Mouse (Mus musculus): ENCODE results near the gene Fkbp1a. TPM values are rescaled to one million over a fixed set of nuclear protein-coding genes. Genes with fewer than 3 reads are reported as not detected.

Fkbp1a gene
- polyA plus RNA-seq, 1 experiment from 2014 or later: 751 TPM

DNA sequence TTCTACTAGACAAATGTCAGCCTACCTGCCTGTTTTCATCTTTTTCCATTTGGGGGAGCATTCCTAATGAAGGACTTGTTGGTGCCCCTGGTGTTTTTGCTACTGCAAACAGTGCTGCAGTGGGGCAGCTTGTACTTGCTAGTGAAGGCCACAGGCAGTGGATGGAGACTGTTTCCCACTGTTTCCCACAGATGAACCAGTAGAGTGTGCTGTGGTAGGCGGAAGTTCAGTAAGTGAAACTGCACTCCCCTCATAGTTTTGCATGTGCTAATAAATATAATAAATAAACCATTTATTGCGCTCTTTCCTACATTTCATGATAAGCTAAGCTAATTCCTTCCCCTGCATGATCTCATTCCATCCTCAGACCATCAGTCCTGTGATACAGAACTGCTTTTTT, 23.3 kb upstream of the Fkbp1a start:
- H3K4me2 ChIP-seq (ENCODE audit: low read length): no peak overlapping the region
- no peak overlapping the region for H3K4me3 ChIP-seq (ENCODE audit: control insufficient read depth in 1 of 2, insufficient read depth in 1 of 2, low read depth in 1 of 2, low read length in 2 of 2)
- ATAC-seq (ENCODE audit: insufficient number of reproducible peaks, insufficient read depth, low FRiP score, low read depth): no peak
- no peak overlapping the region for H3K9ac ChIP-seq (ENCODE audit: low read length)
- WGBS: 86% methylated on average over 2 of the region's 2 CpGs
- H3K9me3 ChIP-seq (ENCODE audit: control insufficient read depth, low read length): no peaks in the 10 kb centered on the region
- H3K36me3 ChIP-seq (ENCODE audit: control insufficient read depth, insufficient read depth, low read length): peaks cover 45% of the 10 kb centered on the region
- no peaks in the 10 kb centered on the region for H3K4me1 ChIP-seq (ENCODE audit: control insufficient read depth in 2 of 2, insufficient read depth in 2 of 2, low read length in 2 of 2)
- no peak overlapping the region for H3K27ac ChIP-seq (replicated peaks in 1 of 2; ENCODE audit: control insufficient read depth in 1 of 2, insufficient read depth in 1 of 2, low read depth in 2 of 2, low read length in 2 of 2)
- H3K27me3 ChIP-seq (ENCODE audit: control insufficient read depth, insufficient read depth, low read length): no peaks in the 10 kb centered on the region

DNA sequence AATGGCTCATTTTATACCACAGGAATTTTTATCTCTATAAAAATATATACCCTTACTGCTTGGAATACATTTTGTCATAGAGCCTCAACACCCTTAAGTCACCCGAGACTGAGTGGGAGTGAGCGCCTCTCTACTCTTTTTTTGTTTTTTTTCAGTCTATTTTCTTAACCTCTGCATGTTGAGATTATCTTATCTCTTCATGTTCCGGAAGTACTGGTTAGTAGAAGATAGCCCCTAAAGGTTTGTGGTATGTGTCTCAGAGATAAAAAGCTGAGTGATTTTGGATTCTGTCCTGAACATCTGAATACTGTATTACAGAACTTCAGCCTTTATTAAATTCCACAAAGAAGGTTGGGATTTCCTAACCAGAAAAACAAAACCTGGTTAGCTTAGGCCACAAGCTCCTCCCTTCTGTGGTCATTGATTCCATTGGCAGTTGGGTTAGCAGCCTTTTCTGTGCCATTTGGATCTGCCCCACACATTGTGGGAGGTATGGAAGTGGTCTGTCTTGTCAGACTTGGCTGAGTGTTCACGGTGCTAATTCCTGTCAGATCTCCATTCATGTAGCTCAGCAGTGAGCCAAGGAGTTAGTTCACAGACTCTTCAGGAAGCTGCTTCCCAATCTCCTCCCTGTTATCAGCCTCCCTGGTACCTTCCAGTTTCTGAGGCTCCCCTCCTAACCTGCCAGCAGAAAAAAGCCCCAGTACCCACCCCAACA, 17.8 kb upstream of the Fkbp1a start:
- peak; percentile 54; the same call in 1 of the 2 replicates for ATAC-seq (ENCODE audit: insufficient number of reproducible peaks, insufficient read depth, low FRiP score, low read depth)
- no peaks in the 10 kb centered on the region for H3K9me3 ChIP-seq (ENCODE audit: control insufficient read depth, low read length)
- 15% methylated on average over 4 of the region's 4 CpGs for WGBS
- no peak overlapping the region for H3K4me3 ChIP-seq (ENCODE audit: control insufficient read depth in 1 of 2, insufficient read depth in 1 of 2, low read depth in 1 of 2, low read length in 2 of 2)
- H3K4me1 ChIP-seq (ENCODE audit: control insufficient read depth in 2 of 2, insufficient read depth in 2 of 2, low read length in 2 of 2): peaks cover 0 to 7% of the 10 kb centered on the region in 2 experiments; a peak in 3 of 4 replicates
- H3K27me3 ChIP-seq (ENCODE audit: control insufficient read depth, insufficient read depth, low read length): no peaks in the 10 kb centered on the region
- peaks cover 13% of the 10 kb centered on the region for H3K36me3 ChIP-seq (ENCODE audit: control insufficient read depth, insufficient read depth, low read length)
- H3K4me2 ChIP-seq (ENCODE audit: low read length): no peak overlapping the region
- H3K9ac ChIP-seq (ENCODE audit: low read length): no peak overlapping the region
- H3K27ac ChIP-seq (replicated peaks in 1 of 2; ENCODE audit: control insufficient read depth in 1 of 2, insufficient read depth in 1 of 2, low read depth in 2 of 2, low read length in 2 of 2): no peak overlapping the region

DNA sequence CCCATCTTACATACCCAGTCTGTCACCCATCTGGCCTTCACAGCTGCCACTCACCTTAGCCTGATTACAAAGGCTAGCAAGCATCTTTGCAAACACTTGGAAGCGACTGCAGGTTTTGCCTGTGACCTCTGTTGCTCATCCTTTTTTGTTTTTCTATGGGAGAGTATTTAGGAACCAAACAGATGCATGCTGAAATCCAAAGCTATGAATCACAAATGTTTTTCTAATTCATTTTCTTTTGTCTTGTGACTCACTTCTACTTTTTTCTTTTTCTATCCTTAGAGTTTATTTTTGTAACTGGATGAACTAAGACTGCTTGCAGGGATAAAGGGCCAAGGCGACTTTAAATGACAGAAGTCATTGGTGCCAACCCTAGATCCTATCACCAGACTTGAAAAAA, 16.8 kb upstream of the Fkbp1a start:
- no peak for ATAC-seq (ENCODE audit: insufficient number of reproducible peaks, insufficient read depth, low FRiP score, low read depth)
- H3K4me3 ChIP-seq (ENCODE audit: control insufficient read depth in 1 of 2, insufficient read depth in 1 of 2, low read depth in 1 of 2, low read length in 2 of 2): no peak overlapping the region
- H3K27ac ChIP-seq (replicated peaks in 1 of 2; ENCODE audit: control insufficient read depth in 1 of 2, insufficient read depth in 1 of 2, low read depth in 2 of 2, low read length in 2 of 2): no peak overlapping the region
- no peak overlapping the region for H3K4me2 ChIP-seq (ENCODE audit: low read length)
- H3K9ac ChIP-seq (ENCODE audit: low read length): no peak overlapping the region
- H3K4me1 ChIP-seq (ENCODE audit: control insufficient read depth in 2 of 2, insufficient read depth in 2 of 2, low read length in 2 of 2): peaks cover 3 to 10% of the 10 kb centered on the region in 2 experiments
- no peaks in the 10 kb centered on the region for H3K9me3 ChIP-seq (ENCODE audit: control insufficient read depth, low read length)
- WGBS: 65% methylated on average over 2 of the region's 2 CpGs
- H3K27me3 ChIP-seq (ENCODE audit: control insufficient read depth, insufficient read depth, low read length): no peaks in the 10 kb centered on the region
- H3K36me3 ChIP-seq (ENCODE audit: control insufficient read depth, insufficient read depth, low read length): peaks cover 9% of the 10 kb centered on the region

DNA sequence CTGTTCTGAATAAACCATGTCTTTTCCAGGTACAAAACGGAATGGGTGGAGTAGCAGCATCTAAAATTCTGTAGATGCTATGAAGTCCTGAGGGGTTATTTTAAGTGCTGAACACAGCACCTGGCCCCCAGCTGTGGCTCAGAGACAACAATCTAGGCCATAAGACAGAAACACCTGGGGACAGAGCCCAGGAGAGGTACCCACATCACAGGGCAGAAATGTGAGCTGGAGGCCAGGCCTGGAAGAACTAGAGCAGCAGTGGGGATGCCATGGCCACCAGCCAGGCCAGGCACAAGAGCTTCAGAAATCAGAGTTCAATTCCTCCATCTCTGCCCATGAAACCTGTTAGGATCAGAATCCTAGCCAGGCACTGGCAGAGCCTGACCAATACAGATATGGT, 14.2 kb upstream of the Fkbp1a start:
- Histone ChIP-seq H3K27ac (replicated peaks in 1 of 2; ENCODE audit: control insufficient read depth in 1 of 2, insufficient read depth in 1 of 2, low read depth in 2 of 2, low read length in 2 of 2) (no peak overlapping the region), H3K4me1 (ENCODE audit: control insufficient read depth in 2 of 2, insufficient read depth in 2 of 2, low read length in 2 of 2) (peaks cover 9 to 14% of the 10 kb centered on the region in 2 experiments), H3K4me3 (ENCODE audit: control insufficient read depth in 1 of 2, insufficient read depth in 1 of 2, low read depth in 1 of 2, low read length in 2 of 2) (no peak overlapping the region), H3K9me3 (ENCODE audit: control insufficient read depth, low read length) (no peaks in the 10 kb centered on the region), H3K4me2 (ENCODE audit: low read length) (no peak overlapping the region), H3K27me3 (ENCODE audit: control insufficient read depth, insufficient read depth, low read length) (no peaks in the 10 kb centered on the region), H3K9ac (ENCODE audit: low read length) (no peak overlapping the region), H3K36me3 (ENCODE audit: control insufficient read depth, insufficient read depth, low read length) (no peaks in the 10 kb centered on the region)
- ATAC-seq (ENCODE audit: insufficient number of reproducible peaks, insufficient read depth, low FRiP score, low read depth): no peak
- 89% methylated on average over 1 of the region's 1 CpGs for WGBS

DNA sequence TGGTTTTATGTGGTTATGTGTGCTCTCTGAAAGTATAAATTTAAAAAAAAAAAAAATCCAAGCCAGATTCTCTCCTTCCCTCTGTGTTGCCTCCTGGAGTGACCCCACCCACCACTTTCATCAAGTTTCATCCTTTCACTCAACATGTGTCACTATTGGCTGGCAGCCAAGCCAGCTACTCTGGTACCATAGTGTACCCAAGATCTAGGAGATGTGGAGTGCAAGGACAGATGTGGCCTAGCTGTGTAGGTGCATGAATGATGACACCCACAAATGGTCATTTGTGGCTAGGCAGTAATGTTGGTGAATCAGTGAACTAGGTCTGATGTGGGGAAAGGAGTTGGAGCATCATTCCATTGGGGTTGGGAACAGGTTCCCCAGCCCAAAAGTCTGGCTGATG, 13.1 kb upstream of the Fkbp1a start:
- Histone ChIP-seq H3K4me1 (ENCODE audit: control insufficient read depth in 2 of 2, insufficient read depth in 2 of 2, low read length in 2 of 2) (peaks cover 9 to 14% of the 10 kb centered on the region in 2 experiments), H3K4me3 (ENCODE audit: control insufficient read depth in 1 of 2, insufficient read depth in 1 of 2, low read depth in 1 of 2, low read length in 2 of 2) (no peak overlapping the region)

DNA sequence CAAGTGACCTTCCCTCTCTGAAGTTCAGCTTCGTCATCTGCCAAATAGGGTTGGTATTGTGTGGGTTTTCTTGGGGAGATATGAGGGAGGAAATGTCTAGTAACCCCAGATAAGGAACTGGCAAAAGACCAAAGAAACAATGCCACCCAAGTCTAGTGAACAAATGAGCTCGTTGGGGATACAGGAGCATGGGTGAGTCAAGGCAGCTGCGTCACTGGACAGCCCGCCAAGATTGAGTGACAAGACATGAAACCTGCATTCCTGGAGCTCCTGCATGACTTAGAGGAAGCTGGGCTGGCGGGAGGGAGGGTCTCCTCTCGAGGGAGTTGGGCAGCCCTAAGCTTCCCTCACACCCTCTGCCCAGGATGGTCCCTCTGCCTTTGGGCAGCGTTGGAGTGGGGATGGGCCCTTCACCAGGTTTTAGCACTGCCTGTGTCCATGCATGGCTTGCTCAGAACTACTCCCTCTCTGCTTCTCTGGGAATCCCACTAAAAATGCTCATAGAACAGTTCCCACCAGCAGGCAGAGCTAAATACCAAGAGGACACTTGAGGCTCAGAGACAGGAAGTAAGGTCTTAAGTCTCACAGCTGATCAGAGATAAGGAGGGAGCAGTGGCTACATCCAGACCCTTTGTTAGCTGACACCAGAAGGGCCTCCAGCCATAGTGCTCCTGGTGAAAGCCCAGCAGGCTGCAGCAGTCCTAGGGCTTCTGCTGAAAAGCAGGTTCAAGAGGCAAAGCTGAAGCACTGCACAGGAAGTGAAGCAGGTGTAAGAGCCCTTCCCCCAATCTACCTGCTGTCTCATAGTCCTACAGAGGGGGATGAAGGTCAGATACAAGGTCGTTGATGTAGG, 11.7 kb upstream of the Fkbp1a start:
- ATAC-seq (ENCODE audit: insufficient number of reproducible peaks, insufficient read depth, low FRiP score, low read depth): no peak
- Histone ChIP-seq H3K36me3 (ENCODE audit: control insufficient read depth, insufficient read depth, low read length) (no peaks in the 10 kb centered on the region), H3K27ac (replicated peaks in 1 of 2; ENCODE audit: control insufficient read depth in 1 of 2, insufficient read depth in 1 of 2, low read depth in 2 of 2, low read length in 2 of 2) (0 out of 4 replicates have a peak overlapping the region, but pooled peaks of 1 of the 2 experiments have one; percentile 24), H3K27me3 (ENCODE audit: control insufficient read depth, insufficient read depth, low read length) (no peaks in the 10 kb centered on the region), H3K9me3 (ENCODE audit: control insufficient read depth, low read length) (no peaks in the 10 kb centered on the region), H3K4me2 (ENCODE audit: low read length) (no peak overlapping the region), H3K9ac (ENCODE audit: low read length) (0 out of 2 replicates have a peak overlapping the region, but pooled peaks have one; percentile 5), H3K4me1 (ENCODE audit: control insufficient read depth in 2 of 2, insufficient read depth in 2 of 2, low read length in 2 of 2) (peaks cover 9% of the 10 kb centered on the region in 2 experiments), H3K4me3 (ENCODE audit: control insufficient read depth in 1 of 2, insufficient read depth in 1 of 2, low read depth in 1 of 2, low read length in 2 of 2) (no peak overlapping the region)
- 18% methylated on average over 8 of the region's 8 CpGs for WGBS

More for the DNA sequence above, 13.1 kb upstream of the Fkbp1a start:
- H3K4me2 ChIP-seq (ENCODE audit: low read length): no peak overlapping the region
- H3K27me3 ChIP-seq (ENCODE audit: control insufficient read depth, insufficient read depth, low read length): no peaks in the 10 kb centered on the region
- H3K9ac ChIP-seq (ENCODE audit: low read length): no peak overlapping the region
- H3K9me3 ChIP-seq (ENCODE audit: control insufficient read depth, low read length): no peaks in the 10 kb centered on the region
- H3K36me3 ChIP-seq (ENCODE audit: control insufficient read depth, insufficient read depth, low read length): no peaks in the 10 kb centered on the region
- H3K27ac ChIP-seq (replicated peaks in 1 of 2; ENCODE audit: control insufficient read depth in 1 of 2, insufficient read depth in 1 of 2, low read depth in 2 of 2, low read length in 2 of 2): no peak overlapping the region
- no peak for ATAC-seq (ENCODE audit: insufficient number of reproducible peaks, insufficient read depth, low FRiP score, low read depth)

DNA sequence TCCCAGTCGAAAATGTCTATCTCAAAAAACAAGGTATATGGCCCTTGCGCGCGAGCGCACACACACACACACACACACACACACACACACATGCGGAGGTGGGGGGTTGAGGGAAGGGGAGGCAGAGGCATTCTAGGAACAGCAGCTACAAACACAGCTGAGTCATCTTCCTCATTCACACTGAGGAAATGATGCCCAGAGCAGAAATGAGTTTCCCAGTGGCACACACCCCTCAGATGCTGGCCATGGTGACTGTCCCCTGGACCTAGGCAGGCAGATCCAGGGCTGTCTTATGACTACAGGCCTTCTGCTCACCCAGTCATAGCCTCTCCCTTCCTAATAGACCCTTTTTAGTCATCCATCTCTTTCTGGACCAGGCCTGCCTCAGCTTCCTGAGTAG, 8.7 kb upstream of the Fkbp1a start:
- Histone ChIP-seq H3K4me2 (ENCODE audit: low read length) (no peak overlapping the region), H3K36me3 (ENCODE audit: control insufficient read depth, insufficient read depth, low read length) (no peaks in the 10 kb centered on the region), H3K27ac (replicated peaks in 1 of 2; ENCODE audit: control insufficient read depth in 1 of 2, insufficient read depth in 1 of 2, low read depth in 2 of 2, low read length in 2 of 2) (no peak overlapping the region), H3K27me3 (ENCODE audit: control insufficient read depth, insufficient read depth, low read length) (no peaks in the 10 kb centered on the region), H3K9me3 (ENCODE audit: control insufficient read depth, low read length) (no peaks in the 10 kb centered on the region), H3K4me1 (ENCODE audit: control insufficient read depth in 2 of 2, insufficient read depth in 2 of 2, low read length in 2 of 2) (peaks cover 7 to 9% of the 10 kb centered on the region in 2 experiments; a peak in 3 of 4 replicates), H3K9ac (ENCODE audit: low read length) (no peak overlapping the region), H3K4me3 (ENCODE audit: control insufficient read depth in 1 of 2, insufficient read depth in 1 of 2, low read depth in 1 of 2, low read length in 2 of 2) (no peak overlapping the region)
- WGBS: 69% methylated on average over 5 of the region's 6 CpGs
- ATAC-seq (ENCODE audit: insufficient number of reproducible peaks, insufficient read depth, low FRiP score, low read depth): no peak

Measured in heart, embryonic 14.5 days (tissue).